Mouse (Mus musculus) E14TG2a.4 (cell line): Measurements from ENCODE around the gene Pdzrn4.

Source experiments
- H3K27me3 ChIP-seq: 2 replicates; pipeline ENCODE4 v1.6.1; 2014; ENCODE audit warnings: low read length, control low read depth; ENCODE audit not compliant: insufficient read depth
- H3K36me3 ChIP-seq: 2 replicates; pipeline ENCODE4 v1.6.1; 2014; ENCODE audit warnings: low read length, control low read depth; ENCODE audit not compliant: insufficient read depth
- H3K4me1 ChIP-seq: replicated peaks from 2 replicates; pipeline ENCODE4 v1.6.1; 2014; ENCODE audit warnings: low read depth, low read length, control low read depth
- H3K4me3 ChIP-seq: replicated peaks from 2 replicates; pipeline ENCODE4 v1.5.1; 2014; ENCODE audit warnings: mild to moderate bottlenecking, low read length
- H3K9me3 ChIP-seq: 2 replicates; pipeline ENCODE4 v1.6.1; 2014; ENCODE audit warnings: low read length, control low read depth
- CTCF ChIP-seq: conservative IDR thresholded peaks from 2 replicates; pipeline ENCODE4 v1.5.1; 2014; ENCODE audit warnings: low read length
- NANOG ChIP-seq: IDR thresholded peaks from 2 replicates; pipeline ENCODE4 v1.6.1; 2014; ENCODE audit warnings: borderline replicate concordance, low read length, mixed read lengths
- POU5F1 ChIP-seq: IDR thresholded peaks from 2 replicates; pipeline ENCODE4 v1.6.1; 2014; ENCODE audit warnings: low read length, borderline replicate concordance

The Pdzrn4 gene

GRCm38 (mm10) chr15:92613228-92613627 lies 216.5 kb downstream of the Pdzrn4 start:
- Histone ChIP-seq H3K27me3 (no peaks in the 10 kb centered on the region), H3K4me3 (no peak overlapping the region), H3K36me3 (no peaks in the 10 kb centered on the region), H3K9me3 (no peaks in the 10 kb centered on the region), H3K4me1 (no peaks in the 10 kb centered on the region)
- TF ChIP-seq NANOG (no peak), POU5F1 (no peak), CTCF (no peak)

GRCm38 (mm10) chr15:92621731-92622234 lies 225.1 kb downstream of the Pdzrn4 start:
- Histone ChIP-seq H3K4me3 (no peak overlapping the region), H3K9me3 (peaks cover 48% of the 10 kb centered on the region), H3K27me3 (no peaks in the 10 kb centered on the region), H3K4me1 (no peaks in the 10 kb centered on the region), H3K36me3 (no peaks in the 10 kb centered on the region)
- TF ChIP-seq CTCF: no peak
- no peak for TF ChIP-seq POU5F1
- no peak for TF ChIP-seq NANOG

GRCm38 (mm10) chr15:92622323-92622722 lies 225.6 kb downstream of the Pdzrn4 start:
- peaks cover 53% of the 10 kb centered on the region for H3K9me3 ChIP-seq
- H3K27me3 ChIP-seq: no peaks in the 10 kb centered on the region
- TF ChIP-seq NANOG (no peak), POU5F1 (no peak), CTCF (no peak)
- no peak overlapping the region for H3K4me3 ChIP-seq
- no peaks in the 10 kb centered on the region for H3K36me3 ChIP-seq
- H3K4me1 ChIP-seq: no peaks in the 10 kb centered on the region

- Histone ChIP-seq H3K27me3 (no peaks in the 10 kb centered on the region), H3K9me3 (peaks cover 34% of the 10 kb centered on the region), H3K36me3 (no peaks in the 10 kb centered on the region), H3K4me1 (no peaks in the 10 kb centered on the region), H3K4me3 (no peak overlapping the region)
- no peak for TF ChIP-seq POU5F1
- no peak for TF ChIP-seq CTCF
These were observed 232.5 kb downstream of the Pdzrn4 start for GRCm38 (mm10) chr15:92629172-92629571.

- Histone ChIP-seq H3K9me3 (no peaks in the 10 kb centered on the region), H3K4me3 (no peak overlapping the region), H3K27me3 (no peaks in the 10 kb centered on the region), H3K4me1 (no peaks in the 10 kb centered on the region), H3K36me3 (no peaks in the 10 kb centered on the region)
- TF ChIP-seq NANOG (no peak), CTCF (no peak), POU5F1 (no peak)
These were observed 237.4 kb downstream of the Pdzrn4 start for GRCm38 (mm10) chr15:92634044-92634610.

- H3K4me1 ChIP-seq: no peaks in the 10 kb centered on the region
- H3K27me3 ChIP-seq: no peaks in the 10 kb centered on the region
- no peak overlapping the region for H3K4me3 ChIP-seq
- TF ChIP-seq NANOG (no peak), POU5F1 (no peak)
- H3K9me3 ChIP-seq: no peaks in the 10 kb centered on the region
- H3K36me3 ChIP-seq: no peaks in the 10 kb centered on the region
These were observed 243.8 kb downstream of the Pdzrn4 start for GRCm38 (mm10) chr15:92640212-92641082.

- no peaks in the 10 kb centered on the region for H3K27me3 ChIP-seq
- no peaks in the 10 kb centered on the region for H3K4me1 ChIP-seq
- H3K36me3 ChIP-seq: no peaks in the 10 kb centered on the region
- H3K9me3 ChIP-seq: peaks cover 27% of the 10 kb centered on the region
- TF ChIP-seq POU5F1 (no peak), CTCF (no peak), NANOG (no peak)
- H3K4me3 ChIP-seq: no peak overlapping the region
These were observed 274.8 kb downstream of the Pdzrn4 start for GRCm38 (mm10) chr15:92671279-92672051.

GRCm38 (mm10) chr15:92676096-92676495 lies 279.4 kb downstream of the Pdzrn4 start:
- TF ChIP-seq POU5F1 (no peak), CTCF (no peak), NANOG (no peak)
- no peaks in the 10 kb centered on the region for H3K27me3 ChIP-seq
- no peaks in the 10 kb centered on the region for H3K36me3 ChIP-seq
- H3K4me3 ChIP-seq: no peak overlapping the region
- no peaks in the 10 kb centered on the region for H3K4me1 ChIP-seq
- peaks cover 23% of the 10 kb centered on the region for H3K9me3 ChIP-seq
